ENCODE assay signal across 9 mouse cellular contexts in the genomic region with DNA sequence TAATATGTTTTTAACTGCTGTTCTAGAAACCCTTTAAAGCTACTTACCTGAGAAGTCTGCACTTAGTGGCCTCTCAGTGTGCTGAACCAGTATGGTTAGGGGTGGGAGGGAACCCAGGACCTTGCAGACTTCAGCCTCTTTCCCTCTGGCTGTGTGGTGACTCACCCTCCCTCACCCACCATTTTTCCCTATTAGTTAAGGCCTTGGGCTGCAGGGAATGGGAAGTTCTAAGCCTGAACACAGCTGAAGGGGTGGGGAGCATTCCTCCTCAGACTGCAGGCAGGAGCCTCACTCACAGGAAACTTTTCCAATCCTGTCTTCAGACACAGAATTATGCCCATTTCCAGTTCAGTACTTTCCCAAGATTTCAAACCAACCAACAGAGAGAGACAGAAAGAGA. TPM values are rescaled to one million over a fixed set of nuclear protein-coding genes. Genes with fewer than 3 reads are reported as not detected.
A peak's percentile ranks its signal among the peaks of the same experiment; 100 is the strongest.
DNase-seq lines count a peak whose midpoint lies in the region; ATAC-seq lines count a peak whose summit lies in the region.
"Had no signal": no experiment of that assay in that cellular context is flagged by ENCODE, and none has a peak within 500 bp of the region (broad histone marks: within the 10 kb centered on the region; RNA-seq: fewer than 3 reads in every experiment).

No protein-coding gene starts in this region.

- no peak overlapping the region for H3K4me3 ChIP-seq in heart, embryonic 12.5 days
- H3K4me3 ChIP-seq in limb, embryonic 10.5 days, result no peak overlapping the region
- H3K4me3 ChIP-seq: forebrain, embryonic 13.5 days had no signal

- no peaks in the 10 kb centered on the region for H3K9me3 ChIP-seq in heart, embryonic 12.5 days (replicated peaks)
- no peaks in the 10 kb centered on the region for H3K9me3 ChIP-seq in limb, embryonic 10.5 days (replicated peaks)
- H3K9me3 ChIP-seq: forebrain, embryonic 13.5 days had no signal

- no peak overlapping the region for H3K4me2 ChIP-seq in heart, embryonic 12.5 days

- no peak for ATAC-seq in heart, embryonic 12.5 days (ENCODE audit: insufficient number of reproducible peaks, low FRiP score)
- ATAC-seq: forebrain, embryonic 13.5 days had no signal

- intact Hi-C loops in heart, postnatal 25 days (cut with DNase I), result no loop called here
- intact Hi-C loops in left cerebral cortex, postnatal 4 days (cut with DNase I), result no loop called here
- intact Hi-C loops in gastrocnemius, postnatal 14 days (cut with DNase I; ENCODE audit: low total_unique reads), result no loop called here

- H3K4me1 ChIP-seq in heart, embryonic 12.5 days (replicated peaks), result peaks cover 24% of the 10 kb centered on the region
- H3K4me1 ChIP-seq in limb, embryonic 10.5 days, result peaks cover 33% of the 10 kb centered on the region

- no peaks in the 10 kb centered on the region for H3K27me3 ChIP-seq in heart, embryonic 12.5 days (replicated peaks)
- no peaks in the 10 kb centered on the region for H3K27me3 ChIP-seq in limb, embryonic 10.5 days (ENCODE audit: low read depth, poor library complexity, severe bottlenecking)
- H3K27me3 ChIP-seq: forebrain, embryonic 13.5 days had no signal

- peak overlapping the region; percentile 97 for H3K27ac ChIP-seq in heart, embryonic 12.5 days (ENCODE audit: poor library complexity, severe bottlenecking)
- 0 out of 2 replicates have a peak overlapping the region, but pooled peaks have one; percentile 48 for H3K27ac ChIP-seq in limb, embryonic 10.5 days
- H3K27ac ChIP-seq: forebrain, embryonic 13.5 days had no signal

- peaks cover 8% of the 10 kb centered on the region; the same call in 1 of the 2 replicates for H3K36me3 ChIP-seq in heart, embryonic 12.5 days
- H3K36me3 ChIP-seq in limb, embryonic 10.5 days, result peaks cover 16% of the 10 kb centered on the region

- DNase-seq in heart, postnatal 25 days (ENCODE audit: low spot score), result no peak
- peak; percentile 48 for DNase-seq in 3134 (ENCODE audit: extremely low read depth, insufficient read length, low spot score)
- peak; percentile 50 to 54 for DNase-seq in adrenal gland, postnatal 36 days
- DNase-seq in limb, embryonic 10.5 days (ENCODE audit: low spot score), result no peak
- no peak for DNase-seq in frontal cortex, adult 2 months (ENCODE audit: extremely low spot score in 1 of 2, low spot score in 1 of 2)
- DNase-seq in left cerebral cortex, postnatal 4 days, result no peak
- DNase-seq in gastrocnemius, postnatal 14 days, result no peak

- peak overlapping the region; percentile 38; the same call in 1 of the 2 replicates for H3K9ac ChIP-seq in heart, embryonic 12.5 days
- H3K9ac ChIP-seq: forebrain, embryonic 13.5 days had no signal

RNA-seq across cellular contexts. Expression of gene Gpx1, which starts 3.1 kb away (rescaled TPM):
- 1,088 and 1,118 TPM in 2 replicates for polyA plus RNA-seq in heart, embryonic 12.5 days (2016; fragmentation: Nextera tagmentation; extraction: Ambion mirVana)
- 100 to 1,000 TPM; 108 to 130 TPM for total RNA-seq in heart, postnatal 25 days (2021)
- total RNA-seq in adrenal gland, postnatal 36 days (2021), result 100 to 1,000 TPM; 538 to 748 TPM
- 824 and 909 TPM in 2 replicates for polyA plus RNA-seq in limb, embryonic 10.5 days (2016; fragmentation: Nextera tagmentation; extraction: Ambion mirVana)
- polyA plus RNA-seq in frontal cortex, adult 2 months (2012; rRNA removed), result 271 and 307 TPM in 2 replicates
- 100 to 1,000 TPM; 113 to 116 TPM for total RNA-seq in left cerebral cortex, postnatal 4 days (2021)
- 10 to 100 TPM; 86.5 to 98.0 TPM for total RNA-seq in gastrocnemius, postnatal 14 days (2021)

RNA-seq across cellular contexts. Expression of gene Usp4, which starts 5.9 kb away (rescaled TPM):
- 93.2 and 98.3 TPM in 2 replicates for polyA plus RNA-seq in heart, embryonic 12.5 days (2016; fragmentation: Nextera tagmentation; extraction: Ambion mirVana)
- 10 to 100 TPM; 71.1 to 71.4 TPM for total RNA-seq in heart, postnatal 25 days (2021)
- 100 to 1,000 TPM; 110 to 120 TPM for total RNA-seq in adrenal gland, postnatal 36 days (2021)
- polyA plus RNA-seq in limb, embryonic 10.5 days (2016; fragmentation: Nextera tagmentation; extraction: Ambion mirVana), result 132 and 140 TPM in 2 replicates
- polyA plus RNA-seq in frontal cortex, adult 2 months (2012; rRNA removed), result 116 and 128 TPM in 2 replicates
- total RNA-seq in left cerebral cortex, postnatal 4 days (2021), result 100 to 1,000 TPM; 142 to 150 TPM
- 10 to 100 TPM; 56.6 to 62.4 TPM for total RNA-seq in gastrocnemius, postnatal 14 days (2021)

RNA-seq across cellular contexts. Expression of gene Tcta, which starts 35.8 kb away (rescaled TPM):
- polyA plus RNA-seq in heart, embryonic 12.5 days (2016; fragmentation: Nextera tagmentation; extraction: Ambion mirVana), result 31.2 and 35.3 TPM in 2 replicates
- 10 to 100 TPM; 39.2 to 47.2 TPM for total RNA-seq in heart, postnatal 25 days (2021)
- total RNA-seq in adrenal gland, postnatal 36 days (2021), result 10 to 100 TPM; 38.8 to 48.3 TPM
- 9.2 and 11.5 TPM in 2 replicates for polyA plus RNA-seq in limb, embryonic 10.5 days (2016; fragmentation: Nextera tagmentation; extraction: Ambion mirVana)
- 47.5 and 53.5 TPM in 2 replicates for polyA plus RNA-seq in frontal cortex, adult 2 months (2012; rRNA removed)
- total RNA-seq in left cerebral cortex, postnatal 4 days (2021), result 10 to 100 TPM; 30.0 to 35.6 TPM
- total RNA-seq in gastrocnemius, postnatal 14 days (2021), result 10 to 100 TPM; 24.7 to 26.9 TPM

RNA-seq across cellular contexts. Expression of gene Rhoa, which starts 35.9 kb away (rescaled TPM):
- polyA plus RNA-seq in heart, embryonic 12.5 days (2016; fragmentation: Nextera tagmentation; extraction: Ambion mirVana), result 348 and 367 TPM in 2 replicates
- total RNA-seq in heart, postnatal 25 days (2021), result 100 to 1,000 TPM; 225 to 248 TPM
- total RNA-seq in adrenal gland, postnatal 36 days (2021), result 100 to 1,000 TPM; 363 to 383 TPM
- 246 and 250 TPM in 2 replicates for polyA plus RNA-seq in limb, embryonic 10.5 days (2016; fragmentation: Nextera tagmentation; extraction: Ambion mirVana)
- polyA plus RNA-seq in frontal cortex, adult 2 months (2012; rRNA removed), result 153 and 170 TPM in 2 replicates
- 100 to 1,000 TPM; 191 to 205 TPM for total RNA-seq in left cerebral cortex, postnatal 4 days (2021)
- 100 to 1,000 TPM; 159 to 177 TPM for total RNA-seq in gastrocnemius, postnatal 14 days (2021)

RNA-seq across cellular contexts. Expression of gene Amt, which starts 45.1 kb away (rescaled TPM):
- polyA plus RNA-seq in heart, embryonic 12.5 days (2016; fragmentation: Nextera tagmentation; extraction: Ambion mirVana), result 11.7 and 13.3 TPM in 2 replicates
- 1 to 10 TPM; 4.9 to 6.6 TPM for total RNA-seq in heart, postnatal 25 days (2021)
- 1 to 10 TPM; 2.7 to 4.4 TPM for total RNA-seq in adrenal gland, postnatal 36 days (2021)
- 23.1 and 24.8 TPM in 2 replicates for polyA plus RNA-seq in limb, embryonic 10.5 days (2016; fragmentation: Nextera tagmentation; extraction: Ambion mirVana)
- polyA plus RNA-seq in frontal cortex, adult 2 months (2012; rRNA removed), result 57.5 and 60.3 TPM in 2 replicates
- total RNA-seq in left cerebral cortex, postnatal 4 days (2021), result 10 to 100 TPM; 25.0 to 26.7 TPM
- 1 to 10 TPM in 1 of 2 experiments, under 1 TPM in 1; 0.76 to 1.3 TPM for total RNA-seq in gastrocnemius, postnatal 14 days (2021)

Comparison
In these comparisons a context has a peak if more than half of its experiments do, and no peak if none do; other contexts are left out.
1. DNase-seq: peak in 3134 (single experiment) and adrenal gland, postnatal 36 days (2 of 2); none in heart, postnatal 25 days (single experiment), limb, embryonic 10.5 days (single experiment), frontal cortex, adult 2 months (0 of 2), left cerebral cortex, postnatal 4 days (single experiment) and gastrocnemius, postnatal 14 days (single experiment).
2. RNA of gene Gpx1, which starts 3.1 kb away (total RNA-seq): 538 to 748 TPM in adrenal gland, postnatal 36 days; 108 to 130 TPM in heart, postnatal 25 days, 113 to 116 TPM in left cerebral cortex, postnatal 4 days and 86.5 to 98.0 TPM in gastrocnemius, postnatal 14 days; every median in the first group is over 4 times any median in the second.